Mouse (Mus musculus) mature B cell (primary cell): Measurements from ENCODE around the gene Olfr1204.

ENCODE experiments used
- in situ Hi-C: fragments of 300-500 bp; cut with MboI; formaldehyde crosslinking; loops from 2 replicates; pipeline ENCODE4 v1.14.3; 2019

The Olfr1204 gene

DNA sequence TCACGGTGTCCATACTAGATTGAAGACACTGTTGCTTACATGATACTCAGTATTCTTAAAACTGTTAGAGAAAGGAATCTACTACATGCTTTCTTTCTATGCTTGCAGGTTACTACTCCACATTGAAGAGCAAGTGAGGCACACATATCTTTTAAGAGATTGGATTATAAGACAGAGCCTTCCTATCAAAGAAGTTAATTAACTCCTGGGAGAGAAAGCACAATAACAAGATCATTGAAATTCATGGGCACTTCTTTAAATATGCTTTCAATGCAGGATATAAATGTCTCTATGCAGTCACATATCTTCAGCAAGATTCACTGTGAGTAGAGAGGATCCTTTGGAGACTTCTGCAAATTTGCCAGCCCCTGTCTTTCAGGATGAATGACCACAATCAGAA, at the start of gene Olfr1204:
Gene Olfr1204 (plus strand): TSS at position 301 of the 400 bp plus-strand sequence.
- in situ Hi-C loops = no loop called here

DNA sequence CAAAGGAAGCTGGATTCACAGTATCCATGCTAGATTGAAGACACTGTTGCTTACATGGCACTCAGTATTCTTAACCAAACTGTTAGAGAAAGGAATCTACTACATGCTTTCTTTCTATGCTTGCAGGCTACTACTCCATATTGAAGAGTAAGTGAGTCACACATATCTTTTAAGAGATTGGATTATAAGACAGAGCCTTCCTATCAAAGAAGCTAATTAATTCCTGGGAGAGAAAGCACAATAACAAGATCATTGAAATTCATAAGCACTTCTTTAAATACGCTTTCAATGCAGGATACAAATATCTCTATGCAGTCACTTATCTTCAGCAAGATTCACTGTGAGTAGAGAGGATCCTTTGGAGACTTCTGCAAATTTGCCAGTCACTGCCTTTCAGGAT, 34.9 kb upstream of the Olfr1204 start, which contains the start of gene Olfr1202:
Gene Olfr1202 (plus strand): TSS at position 301 of the 400 bp plus-strand sequence.
- in situ Hi-C loops = no loop called here

GRCm38 (mm10) chr2:88829437-88829836, 19.7 kb upstream of the Olfr1204 start, which contains the start of gene Olfr1205:
TSS of gene Olfr1205 (plus strand) at chr2:88829737.
- in situ Hi-C loops = no loop called here

DNA sequence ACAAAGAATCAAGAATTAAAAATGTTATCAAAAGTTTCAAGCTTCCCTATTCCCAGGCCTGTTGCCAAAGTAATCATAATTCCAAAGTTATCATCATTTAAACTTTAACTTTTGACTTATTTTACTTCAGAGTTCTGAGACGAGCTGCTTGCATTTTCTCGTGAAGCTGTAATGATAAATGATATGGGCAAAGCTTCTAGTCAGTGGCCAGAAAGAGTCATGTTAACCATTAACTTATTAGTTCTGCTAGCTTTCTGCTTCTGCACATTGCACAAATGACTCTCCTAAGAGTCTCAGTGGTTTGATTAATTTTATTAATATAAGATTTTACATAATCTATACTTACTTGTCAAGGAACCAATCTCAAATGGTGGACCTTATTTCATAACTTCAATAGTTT, 10.6 kb upstream of the Olfr1204 start:
- in situ Hi-C loops = no loop called here

- in situ Hi-C loops = no loop called here
Measured at GRCm38 (mm10) chr2:88862931-88863330, 13.8 kb downstream of the Olfr1204 start, which contains the start of gene Olfr1206. TSS of gene Olfr1206 (plus strand) at chr2:88863231.

GRCm38 (mm10) chr2:88902211-88902610, 53.1 kb downstream of the Olfr1204 start, which contains the start of gene Olfr1208:
TSS of gene Olfr1208 (minus strand) at chr2:88902311.
- in situ Hi-C loops = no loop called here
